Mouse (Mus musculus) liver, adult 10 weeks (tissue): Measurements from ENCODE around the gene Srp54b. TPM values are rescaled to one million over a fixed set of nuclear protein-coding genes. Genes with fewer than 3 reads are reported as not detected.

Experiments
- polyA plus RNA-seq: library from polyadenylated mRNA; stranded (reverse); fragments of 350-450 nt; fragmentation: Illumina TruSeq; extraction: RNeasy Lipid Tissue Mini Kit (QIAGEN cat#74804); gene quantifications from one replicate; pipeline ENCODE4 v1.2.3, GENCODE M21; 2014; ENCODE audit warnings: low read depth, low replicate concordance

Srp54b gene
- 2.1 TPM for polyA plus RNA-seq

DNA sequence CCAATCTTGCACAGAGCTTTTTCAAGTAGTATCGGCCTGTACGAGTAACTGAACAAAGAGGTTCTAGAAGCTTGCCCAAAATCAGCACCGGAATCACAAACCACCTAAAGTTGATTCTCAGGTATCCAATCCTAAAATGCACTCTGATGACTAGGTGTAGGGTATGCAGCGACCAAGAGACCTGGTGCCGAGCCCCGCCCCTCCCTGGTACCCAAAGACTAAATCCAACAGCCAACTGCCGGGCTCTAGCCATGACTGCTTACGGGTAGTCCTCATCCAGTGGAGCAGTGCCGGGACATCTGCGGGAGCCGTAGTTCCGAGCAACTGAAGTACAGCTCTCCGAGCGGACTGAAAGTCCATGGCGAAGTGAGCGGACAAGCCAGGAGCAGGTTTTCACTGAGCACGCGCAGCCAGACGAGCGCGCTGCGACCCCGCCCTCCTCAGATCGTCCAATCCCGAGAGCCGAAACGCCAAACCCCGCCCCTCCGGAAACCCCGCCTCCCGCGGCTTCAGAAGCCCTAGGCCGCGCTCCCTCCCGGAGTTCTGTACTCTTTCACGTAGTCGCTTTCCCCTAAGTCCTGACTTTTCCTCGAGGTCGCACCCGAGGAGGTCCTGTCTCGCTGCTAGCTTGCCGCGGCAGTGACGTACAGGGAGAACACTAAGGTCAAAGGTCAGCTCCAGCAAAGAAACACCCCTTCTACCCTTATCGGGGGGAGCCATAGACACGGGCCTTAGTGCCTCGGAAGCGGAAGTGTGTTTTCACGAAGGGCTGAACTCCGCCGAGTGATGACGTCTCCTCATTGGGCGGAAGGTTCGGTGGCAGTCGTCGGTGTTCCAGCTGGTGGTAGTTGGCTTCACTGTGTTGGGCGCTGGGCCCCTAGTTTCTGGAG is at the start of gene Srp54b:
Srp54b (plus strand) TSS at position 546 of the 890 bp plus-strand sequence.

DNA sequence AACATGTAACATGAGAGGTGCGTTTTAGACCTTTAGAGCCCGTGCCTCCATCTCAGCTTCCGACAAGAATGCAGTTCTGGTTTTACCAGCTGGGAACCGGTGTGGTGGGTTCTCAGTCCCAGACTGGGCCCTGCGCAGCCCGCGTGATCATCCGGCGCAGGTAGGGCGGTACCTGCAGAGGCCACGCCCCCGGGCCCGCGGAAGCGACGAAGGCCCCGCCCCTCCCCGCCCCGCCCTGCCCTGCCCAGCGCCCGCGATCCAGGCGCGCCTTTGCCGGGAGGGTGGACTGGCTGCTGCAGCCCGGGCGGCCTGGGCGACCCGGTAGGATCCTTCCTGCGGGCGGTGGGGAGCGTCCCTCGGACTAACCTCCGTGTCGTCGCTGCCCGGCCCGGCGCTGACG is 30.7 kb upstream of the Srp54b start, which contains the start of gene Fam177a:
Fam177a (plus strand) TSS at position 228 of the 400 bp plus-strand sequence.

DNA sequence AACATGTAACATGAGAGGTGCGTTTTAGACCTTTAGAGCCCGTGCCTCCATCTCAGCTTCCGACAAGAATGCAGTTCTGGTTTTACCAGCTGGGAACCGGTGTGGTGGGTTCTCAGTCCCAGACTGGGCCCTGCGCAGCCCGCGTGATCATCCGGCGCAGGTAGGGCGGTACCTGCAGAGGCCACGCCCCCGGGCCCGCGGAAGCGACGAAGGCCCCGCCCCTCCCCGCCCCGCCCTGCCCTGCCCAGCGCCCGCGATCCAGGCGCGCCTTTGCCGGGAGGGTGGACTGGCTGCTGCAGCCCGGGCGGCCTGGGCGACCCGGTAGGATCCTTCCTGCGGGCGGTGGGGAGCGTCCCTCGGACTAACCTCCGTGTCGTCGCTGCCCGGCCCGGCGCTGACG is 44.4 kb downstream of the Srp54b start, which contains the start of gene 1700047I17Rik2:
1700047I17Rik2 (plus strand) TSS at position 287 of the 400 bp plus-strand sequence.

DNA sequence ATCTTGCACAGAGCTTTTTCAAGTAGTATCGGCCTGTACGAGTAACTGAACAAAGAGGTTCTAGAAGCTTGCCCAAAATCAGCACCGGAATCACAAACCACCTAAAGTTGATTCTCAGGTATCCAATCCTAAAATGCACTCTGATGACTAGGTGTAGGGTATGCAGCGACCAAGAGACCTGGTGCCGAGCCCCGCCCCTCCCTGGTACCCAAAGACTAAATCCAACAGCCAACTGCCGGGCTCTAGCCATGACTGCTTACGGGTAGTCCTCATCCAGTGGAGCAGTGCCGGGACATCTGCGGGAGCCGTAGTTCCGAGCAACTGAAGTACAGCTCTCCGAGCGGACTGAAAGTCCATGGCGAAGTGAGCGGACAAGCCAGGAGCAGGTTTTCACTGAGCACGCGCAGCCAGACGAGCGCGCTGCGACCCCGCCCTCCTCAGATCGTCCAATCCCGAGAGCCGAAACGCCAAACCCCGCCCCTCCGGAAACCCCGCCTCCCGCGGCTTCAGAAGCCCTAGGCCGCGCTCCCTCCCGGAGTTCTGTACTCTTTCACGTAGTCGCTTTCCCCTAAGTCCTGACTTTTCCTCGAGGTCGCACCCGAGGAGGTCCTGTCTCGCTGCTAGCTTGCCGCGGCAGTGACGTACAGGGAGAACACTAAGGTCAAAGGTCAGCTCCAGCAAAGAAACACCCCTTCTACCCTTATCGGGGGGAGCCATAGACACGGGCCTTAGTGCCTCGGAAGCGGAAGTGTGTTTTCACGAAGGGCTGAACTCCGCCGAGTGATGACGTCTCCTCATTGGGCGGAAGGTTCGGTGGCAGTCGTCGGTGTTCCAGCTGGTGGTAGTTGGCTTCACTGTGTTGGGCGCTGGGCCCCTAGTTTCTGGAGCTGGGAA is 75.0 kb downstream of the Srp54b start, which contains the start of gene Srp54c:
Srp54c (plus strand) TSS at position 543 of the 894 bp plus-strand sequence.

Other genes starting within 250 kb of the Srp54b start
- not detected for gene Gm20403, start 168.6 kb upstream of the Srp54b start, polyA plus RNA-seq
- 10.3 TPM for gene Baz1a, start 140.8 kb upstream of the Srp54b start, polyA plus RNA-seq
- gene 2700097O09Rik, start 75.0 kb upstream of the Srp54b start, polyA plus RNA-seq, result 21.1 TPM
- gene Srp54a, start 74.8 kb upstream of the Srp54b start, polyA plus RNA-seq, result 309 TPM
- gene Fam177a, start 30.6 kb upstream of the Srp54b start, polyA plus RNA-seq, result not detected
- gene 1700047I17Rik2, start 44.5 kb downstream of the Srp54b start, polyA plus RNA-seq, result 4.6 TPM
- 101 TPM for gene Srp54c, start 75.1 kb downstream of the Srp54b start, polyA plus RNA-seq
- 18.7 TPM for gene 1110008L16Rik, start 144.5 kb downstream of the Srp54b start, polyA plus RNA-seq
- gene Ppp2r3c, start 147.9 kb downstream of the Srp54b start, polyA plus RNA-seq, result 16.7 TPM
- gene Psma6, start 229.1 kb downstream of the Srp54b start, polyA plus RNA-seq, result 277 TPM